Mouse (Mus musculus): ENCODE results near the gene Lrrc8a.

The Lrrc8a gene

DNA sequence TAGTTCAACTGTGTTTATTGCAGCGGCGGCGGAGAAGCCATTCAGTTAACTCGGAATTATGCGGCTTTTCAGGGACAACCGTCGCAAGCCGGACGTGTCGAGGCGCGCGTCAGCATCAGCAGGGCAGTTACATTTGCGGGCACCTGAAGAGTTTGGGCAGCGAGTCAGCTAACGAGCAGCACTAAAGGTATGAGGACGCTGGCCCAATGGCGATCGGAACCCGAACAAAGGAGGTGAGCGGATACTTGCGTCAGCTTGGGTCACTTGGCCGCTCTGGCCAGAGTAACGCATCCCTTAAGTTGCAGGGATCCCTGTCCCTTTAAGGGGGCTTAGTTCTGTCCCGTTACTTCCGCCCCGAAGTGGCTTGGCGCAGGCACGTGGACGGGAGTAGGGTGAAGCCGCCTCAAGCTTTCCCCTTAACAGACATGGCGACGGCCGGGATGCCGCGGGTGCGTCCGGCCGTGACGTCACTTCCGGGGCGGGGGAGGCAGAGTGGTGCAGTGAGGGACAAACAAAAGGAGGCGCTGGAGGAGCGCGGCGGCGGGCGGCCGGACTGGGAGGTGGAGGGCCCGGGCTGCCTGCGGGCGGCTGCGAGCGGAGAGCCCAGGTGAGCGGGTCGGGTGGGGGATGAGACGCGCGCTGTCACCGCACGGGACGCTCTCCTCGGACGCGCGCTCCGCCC, at the start of gene Lrrc8a:
Gene Lrrc8a, plus strand, starts transcription at position 517 of the 682 bp plus-strand sequence.
- in situ Hi-C loops (cut with MboI, MseI), result no loop called here

DNA sequence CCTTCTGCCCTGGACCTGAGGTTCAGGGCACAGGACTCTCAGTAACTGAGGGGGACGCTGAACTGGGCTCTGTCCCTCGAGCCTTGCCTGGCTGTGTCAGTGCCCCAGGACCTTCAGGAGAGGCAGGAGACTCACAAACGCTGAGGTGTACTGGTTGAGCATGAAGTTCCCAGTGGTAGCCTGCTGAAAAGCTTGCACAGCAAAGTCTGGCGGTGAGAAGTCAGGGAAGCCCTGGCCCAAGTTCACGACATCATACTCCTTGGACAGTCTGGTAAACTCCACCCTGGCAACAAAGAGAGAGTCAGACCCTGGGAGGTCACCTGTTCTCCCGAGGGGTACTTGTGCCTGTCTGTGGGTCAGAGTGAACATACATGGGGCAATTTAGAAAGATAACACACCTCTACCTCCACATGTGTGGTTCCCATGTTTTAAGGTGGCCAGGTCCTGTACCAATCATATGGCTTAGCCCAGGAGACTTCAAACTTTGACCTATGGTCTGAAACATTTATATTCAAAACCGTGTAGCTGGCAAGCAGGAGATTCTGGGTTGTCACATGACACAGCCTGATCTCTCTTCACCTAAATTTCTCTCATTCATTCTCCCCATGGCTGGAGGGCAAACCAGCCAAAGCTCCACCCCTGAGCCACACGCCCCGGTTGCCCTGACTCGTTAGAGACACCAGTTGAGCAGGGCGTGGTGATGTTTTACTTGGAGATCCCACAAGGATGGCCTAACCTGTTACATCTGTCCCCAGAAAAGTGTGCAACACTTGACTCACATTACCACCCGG, 45.5 kb upstream of the Lrrc8a start:
- in situ Hi-C loops (cut with MboI, MseI), result no loop called here

DNA sequence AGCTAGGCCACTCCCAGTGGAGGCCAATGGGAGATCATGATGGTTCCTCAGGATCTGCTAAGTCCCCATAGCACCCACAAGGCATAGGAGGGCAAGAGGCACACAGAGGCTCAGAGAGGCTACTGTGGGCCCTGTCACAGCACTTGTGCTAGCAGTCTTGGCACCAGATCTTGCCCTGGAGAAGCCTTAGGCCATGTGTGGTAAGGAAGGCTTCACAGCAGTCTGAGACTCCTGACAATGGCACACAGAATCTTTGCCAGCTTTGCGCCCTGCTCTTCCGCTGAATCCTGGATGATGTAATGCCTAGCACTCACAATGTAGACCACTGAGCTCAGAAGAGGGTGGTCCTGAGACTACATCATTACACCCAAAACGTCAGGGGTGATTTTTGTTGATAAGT, 42.9 kb upstream of the Lrrc8a start:
- in situ Hi-C loops (cut with MboI, MseI), result no loop called here

DNA sequence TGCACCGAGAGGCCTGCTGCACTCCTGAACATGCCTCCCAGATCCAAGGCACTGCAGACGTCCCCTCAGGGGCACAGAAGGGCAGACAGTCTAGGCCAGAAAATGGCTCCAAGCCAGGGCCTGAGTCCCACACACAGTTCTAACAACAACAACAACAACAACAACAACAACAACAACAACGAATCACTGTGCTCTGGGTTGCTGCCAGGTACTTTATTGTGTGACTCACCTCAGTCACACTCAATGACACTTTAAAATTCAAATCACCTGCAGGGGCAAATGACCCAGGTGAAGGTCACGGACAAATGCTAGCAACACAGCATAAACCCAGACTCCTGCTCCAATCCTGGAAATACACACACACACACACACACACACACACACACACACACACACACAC, 39.5 kb upstream of the Lrrc8a start:
- in situ Hi-C loops (cut with MboI, MseI), result no loop called here

DNA sequence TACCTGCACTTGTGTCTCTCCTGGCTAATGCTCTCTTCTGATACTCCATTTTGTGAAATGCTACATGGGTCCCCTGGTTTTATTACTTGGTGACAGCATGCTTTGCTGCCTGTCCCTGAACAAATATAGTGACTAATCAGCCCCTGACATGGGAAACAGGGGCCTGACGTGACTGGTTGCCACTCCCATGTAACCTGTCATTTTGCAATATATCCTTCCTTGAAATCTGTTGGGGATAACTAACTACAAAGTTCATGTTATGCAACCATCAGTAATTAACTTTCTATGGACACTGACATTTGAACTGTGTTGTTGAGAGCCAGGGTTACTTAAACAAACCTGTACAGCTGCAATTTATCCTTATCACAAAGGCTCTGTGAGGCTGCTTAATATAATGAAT, 37.5 kb upstream of the Lrrc8a start:
- in situ Hi-C loops (cut with MboI, MseI), result no loop called here

DNA sequence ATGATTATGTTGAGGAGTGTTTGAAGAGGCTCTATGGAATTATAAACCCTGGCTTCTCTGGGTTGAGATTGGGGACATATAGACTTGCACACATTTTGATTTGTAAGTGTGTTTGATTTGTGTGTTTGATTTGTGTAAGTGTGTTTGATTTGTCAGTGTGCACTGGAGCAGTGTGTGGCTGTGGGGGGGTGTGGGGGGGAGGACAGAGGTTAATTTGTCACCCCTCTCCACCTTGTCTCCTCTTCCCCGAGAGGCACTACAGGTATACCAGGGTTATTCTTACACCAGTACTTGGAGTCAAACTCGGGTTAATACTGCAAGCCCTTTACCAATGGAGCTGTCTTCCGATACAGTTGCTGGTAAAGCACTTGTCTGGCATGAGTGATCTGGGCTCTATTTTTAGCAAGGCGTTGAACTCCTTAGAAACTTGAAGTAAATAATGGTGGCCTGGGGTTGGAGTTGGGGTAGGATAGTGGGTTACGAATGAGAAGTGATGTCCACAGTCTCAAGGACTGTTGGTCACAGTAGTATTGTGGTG, 37.1 kb upstream of the Lrrc8a start:
- in situ Hi-C loops (cut with MboI, MseI), result no loop called here

DNA sequence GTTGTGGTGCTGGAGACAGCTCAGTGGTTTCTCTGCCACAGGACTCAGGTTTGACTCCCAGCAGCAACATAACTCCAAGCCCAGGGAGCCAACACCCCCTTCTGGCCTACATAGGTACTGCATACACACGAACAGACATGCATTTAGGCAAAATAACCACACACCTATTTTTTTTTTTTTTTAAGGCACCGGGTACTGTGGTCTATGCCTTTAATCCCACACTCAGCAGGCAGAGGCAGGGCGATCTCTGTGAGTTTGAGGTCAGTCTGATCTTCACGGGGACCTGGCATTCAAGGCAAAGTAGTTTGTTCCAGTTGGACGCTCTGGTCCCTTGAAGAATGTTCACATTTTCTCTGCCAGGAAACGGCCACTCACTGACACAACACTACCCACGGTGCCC, 34.1 kb upstream of the Lrrc8a start:
- in situ Hi-C loops (cut with MboI, MseI), result no loop called here

DNA sequence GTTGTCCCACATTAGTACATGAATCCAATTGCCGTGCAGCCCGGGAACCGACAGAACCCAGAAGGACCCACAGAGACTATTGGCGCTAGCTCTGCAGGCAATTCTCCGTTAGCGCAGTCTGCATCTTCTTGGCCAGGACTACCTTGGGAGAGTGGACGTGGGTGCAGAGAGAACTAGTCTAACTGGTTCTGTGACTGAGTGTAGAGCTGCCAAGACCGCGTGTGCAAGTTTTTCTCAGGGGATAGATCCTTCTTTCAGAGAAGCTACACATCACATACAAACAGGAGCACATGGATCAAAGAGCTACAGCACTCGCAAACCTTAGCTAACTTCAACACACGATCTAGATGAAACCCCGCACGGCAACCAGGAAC, 32.3 kb upstream of the Lrrc8a start:
- in situ Hi-C loops (cut with MboI, MseI), result loop anchor here (5.0 kb wide), 1 partner anchor 33 kb away; the partner anchor contains the start of gene Endog

DNA sequence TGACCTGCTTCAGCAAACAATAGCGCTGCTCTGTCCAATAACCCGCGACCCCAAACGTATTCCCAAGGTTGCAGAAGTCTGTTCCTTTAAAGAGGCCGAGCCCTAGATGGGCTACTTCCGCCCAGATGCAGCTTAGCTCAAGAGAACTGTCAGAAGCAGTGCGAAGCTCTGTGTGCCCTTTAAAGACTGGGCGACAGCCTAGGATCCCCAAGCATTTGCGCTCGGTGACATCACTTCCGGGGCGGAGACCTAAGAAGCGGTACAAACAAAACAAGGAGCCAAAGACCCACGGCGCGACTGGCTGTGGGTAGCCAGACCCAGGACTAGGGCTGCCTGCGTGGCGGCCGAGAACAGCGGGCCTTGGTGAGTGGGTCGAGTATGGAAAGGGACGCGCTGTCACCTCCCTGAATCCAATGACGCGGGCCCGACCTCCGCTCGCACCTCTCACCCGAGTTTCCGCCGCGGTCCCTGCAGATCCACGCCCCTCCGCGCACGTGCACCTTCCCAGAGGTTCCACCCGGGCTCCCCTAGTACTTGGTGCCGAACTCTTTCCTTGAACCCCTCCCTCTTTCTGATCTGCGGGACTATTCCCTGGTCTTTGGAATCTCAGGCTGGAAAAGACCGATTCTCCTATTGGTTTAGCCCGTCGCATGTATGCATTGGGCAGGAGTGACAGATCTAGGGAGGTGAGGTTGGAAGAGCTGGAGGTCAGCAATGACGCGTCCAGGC, 31.7 kb upstream of the Lrrc8a start, which contains the start of gene Kyat1:
Gene Kyat1, minus strand, starts transcription at position 219 of the 729 bp plus-strand sequence.
- in situ Hi-C loops (cut with MboI, MseI), result loop anchor here (5.0 kb wide), 1 partner anchor 33 kb away; the partner anchor contains the start of gene Endog

DNA sequence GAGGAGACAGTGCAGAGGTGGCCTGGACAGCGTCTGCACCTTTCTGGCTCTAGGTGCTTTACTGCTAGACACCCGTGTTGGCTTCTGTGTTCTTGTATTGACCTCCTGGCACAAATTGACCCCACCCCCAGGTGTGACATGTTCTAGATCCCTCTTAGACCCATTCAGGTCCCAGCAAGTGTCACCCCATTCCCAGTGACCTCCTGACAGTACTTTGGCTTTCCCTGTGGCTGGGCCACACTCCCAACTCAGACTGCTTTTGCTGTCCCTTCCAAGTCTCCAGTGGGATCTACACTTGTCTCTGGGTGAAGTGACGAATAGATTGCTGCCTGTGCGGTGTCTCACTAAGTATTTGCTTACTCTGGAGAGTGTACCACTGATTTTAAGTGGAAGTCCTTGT, 30.1 kb upstream of the Lrrc8a start:
- in situ Hi-C loops (cut with MboI, MseI), result loop anchor here (5.0 kb wide), 1 partner anchor 35 kb away; the partner anchor contains the start of gene Endog

DNA sequence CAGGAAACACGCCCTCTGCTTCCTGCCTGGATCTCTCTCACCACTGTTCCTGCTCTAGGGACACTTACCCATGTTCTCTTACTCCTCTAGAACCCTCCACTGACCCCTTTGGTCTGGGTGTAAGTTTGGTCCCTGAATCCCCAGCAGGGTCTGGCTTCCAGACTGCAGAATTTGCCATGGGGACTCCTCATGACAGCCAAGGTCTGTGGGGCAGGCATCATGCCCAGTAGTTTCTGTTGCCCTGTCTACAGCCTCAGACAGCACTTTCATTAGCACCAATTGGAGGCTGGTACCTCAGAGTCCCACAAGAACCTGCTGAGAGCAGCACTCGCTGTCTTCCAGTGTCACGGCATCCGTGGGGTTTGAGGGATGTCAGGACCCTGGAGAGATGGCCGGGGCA, 29.6 kb upstream of the Lrrc8a start:
- in situ Hi-C loops (cut with MboI, MseI), result loop anchor here (5.0 kb wide), 1 partner anchor 36 kb away; the partner anchor contains the start of gene Endog

DNA sequence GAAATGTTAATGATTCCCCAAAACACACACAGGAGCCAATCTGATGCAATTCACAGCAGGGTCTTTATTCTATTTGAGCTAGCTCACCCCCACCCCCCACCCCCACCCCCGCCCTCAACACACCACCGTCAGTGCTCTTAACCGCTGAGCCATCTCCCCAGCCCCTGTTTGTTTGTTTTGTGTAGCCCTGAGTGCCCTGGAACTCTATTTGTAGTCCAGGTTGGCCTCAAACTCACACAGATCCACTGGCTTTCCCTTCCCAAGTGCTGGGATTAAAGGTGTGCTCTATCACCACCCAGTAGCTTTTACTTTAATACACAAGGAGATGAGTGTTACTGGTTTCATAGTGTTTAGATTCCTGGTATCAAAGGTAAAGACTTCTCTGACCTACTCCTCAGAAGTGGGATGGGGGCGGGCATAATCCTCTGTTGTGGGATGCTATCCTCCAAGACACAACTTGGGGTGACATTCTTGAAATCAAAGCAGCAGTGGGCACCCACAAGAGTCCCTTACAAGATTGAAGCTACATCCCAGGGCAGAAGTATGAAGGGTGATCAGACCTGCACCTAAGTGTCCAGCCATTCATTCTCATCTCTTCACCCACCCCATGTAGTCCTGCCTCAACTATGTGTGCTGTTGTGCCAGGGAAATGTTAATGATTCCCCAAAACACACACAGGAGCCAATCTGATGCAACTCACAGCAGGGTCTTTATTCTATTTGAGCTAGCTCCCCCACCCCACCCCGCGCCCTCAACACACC, 25.9 kb upstream of the Lrrc8a start:
- in situ Hi-C loops (cut with MboI, MseI), result no loop called here

DNA sequence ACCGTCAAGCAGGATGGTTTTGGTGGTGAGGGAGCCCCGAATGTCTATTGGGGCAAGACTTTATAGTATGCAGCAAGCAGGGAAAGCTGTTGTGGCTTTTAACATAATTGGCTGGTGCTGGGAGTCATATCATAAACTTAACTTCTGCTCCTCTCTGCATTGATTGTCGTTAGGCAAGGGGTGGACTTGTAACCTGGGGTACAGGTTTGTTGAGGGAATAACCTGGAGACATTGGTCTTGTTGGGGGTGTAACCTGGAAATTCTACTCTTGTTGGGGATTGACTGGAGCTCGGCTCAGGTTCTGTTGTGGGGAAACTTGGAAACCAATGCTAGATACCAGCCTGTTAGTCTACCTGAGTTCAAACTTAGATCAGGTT, 25.4 kb upstream of the Lrrc8a start:
- in situ Hi-C loops (cut with MboI, MseI), result no loop called here

DNA sequence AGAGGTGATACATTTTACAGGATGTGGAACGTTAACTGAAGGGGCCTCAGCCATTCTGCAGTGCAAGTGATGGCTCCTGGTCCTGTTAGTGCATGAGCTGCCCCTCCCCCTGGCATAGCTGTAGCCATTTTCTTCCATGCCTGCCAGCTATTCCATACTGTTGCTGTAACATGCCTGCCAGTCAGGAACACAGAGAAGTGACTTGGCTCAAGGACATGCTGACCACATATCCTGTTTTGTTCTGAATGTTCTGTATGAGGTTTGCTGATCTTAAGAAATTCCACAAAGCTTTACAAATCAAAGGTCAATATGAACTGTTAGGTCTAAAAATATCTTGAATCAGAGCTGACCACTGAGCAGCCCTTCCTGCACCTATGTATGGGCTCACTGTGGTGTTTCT, 24.6 kb upstream of the Lrrc8a start:
- in situ Hi-C loops (cut with MboI, MseI), result no loop called here

DNA sequence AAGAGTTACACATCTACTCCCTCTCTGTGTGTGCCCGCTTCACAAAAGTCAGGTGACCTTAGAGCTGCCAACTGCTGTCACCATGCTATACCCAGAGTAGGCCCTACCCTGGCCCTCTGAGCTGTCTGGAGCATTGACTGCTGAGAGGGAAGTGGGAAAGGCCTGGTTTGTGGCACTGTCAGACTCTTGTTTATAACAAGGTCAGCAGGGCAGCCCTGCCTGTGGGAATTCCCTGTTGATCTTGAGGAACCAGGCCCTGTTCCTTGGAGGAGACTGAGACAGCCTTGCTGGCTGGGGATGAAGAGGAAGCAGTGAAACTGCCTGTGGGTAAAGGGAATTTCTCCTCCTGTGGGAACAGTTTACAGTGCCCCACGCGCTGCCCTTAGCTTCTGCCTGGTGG, 22.8 kb upstream of the Lrrc8a start:
- in situ Hi-C loops (cut with MboI, MseI), result no loop called here

DNA sequence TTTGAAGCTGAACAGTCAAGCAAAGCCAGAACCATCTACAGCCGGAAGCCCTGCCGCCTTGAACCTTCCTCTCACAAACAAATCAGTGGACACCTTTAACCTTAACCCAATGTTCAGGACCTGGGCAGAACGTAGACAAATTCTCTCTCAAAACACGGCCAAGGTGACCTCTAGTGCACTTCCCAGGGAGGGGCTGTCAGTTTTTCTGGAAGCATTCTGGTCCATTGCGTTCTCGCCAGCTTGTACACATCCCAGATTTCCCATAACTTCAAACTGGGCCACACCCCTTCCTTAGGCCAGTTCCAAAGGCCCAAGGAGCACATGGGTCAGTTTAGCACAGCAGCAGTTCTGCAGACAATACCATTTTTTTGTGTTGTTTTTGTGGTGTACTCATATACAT, 22.0 kb upstream of the Lrrc8a start:
- in situ Hi-C loops (cut with MboI, MseI), result no loop called here

DNA sequence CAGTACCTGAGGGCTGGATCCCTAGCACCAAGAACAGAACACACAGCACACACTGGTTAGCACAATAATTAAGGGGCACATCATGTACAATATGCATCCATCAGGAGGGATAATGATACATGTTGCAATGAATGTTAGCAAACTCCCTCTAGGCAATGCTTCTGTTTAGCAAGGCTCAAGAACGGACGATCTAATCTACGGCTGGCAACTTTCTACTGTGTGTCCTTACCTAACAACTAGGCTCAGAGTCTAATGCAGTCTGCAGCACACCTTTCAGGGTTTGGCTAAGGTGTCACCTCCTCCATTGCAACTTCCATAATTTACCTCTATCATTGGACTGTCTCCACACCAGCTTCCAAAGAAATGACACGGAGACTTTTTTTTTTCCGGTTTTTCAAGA, 21.2 kb upstream of the Lrrc8a start:
- in situ Hi-C loops (cut with MboI, MseI), result no loop called here

DNA sequence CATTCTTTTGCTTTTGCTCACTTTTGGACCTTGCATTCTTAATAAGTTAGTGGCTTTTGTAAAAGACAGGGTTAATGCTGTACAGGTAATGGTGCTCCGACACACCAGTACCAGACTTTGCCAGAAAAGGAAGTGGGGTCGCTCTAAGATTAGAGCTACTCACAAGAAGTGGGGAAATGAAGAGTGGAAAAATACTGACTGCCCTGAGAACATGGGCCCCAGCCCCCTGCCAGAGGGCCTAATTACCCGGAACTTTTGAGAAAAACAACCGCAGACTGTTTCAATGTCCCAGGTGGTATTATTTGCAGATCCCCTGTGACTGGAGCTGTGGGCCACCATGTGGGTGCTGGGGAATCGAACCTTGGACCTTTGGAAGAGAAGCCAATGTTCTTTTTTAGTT, 1.9 kb upstream of the Lrrc8a start:
- in situ Hi-C loops (cut with MboI, MseI), result no loop called here

DNA sequence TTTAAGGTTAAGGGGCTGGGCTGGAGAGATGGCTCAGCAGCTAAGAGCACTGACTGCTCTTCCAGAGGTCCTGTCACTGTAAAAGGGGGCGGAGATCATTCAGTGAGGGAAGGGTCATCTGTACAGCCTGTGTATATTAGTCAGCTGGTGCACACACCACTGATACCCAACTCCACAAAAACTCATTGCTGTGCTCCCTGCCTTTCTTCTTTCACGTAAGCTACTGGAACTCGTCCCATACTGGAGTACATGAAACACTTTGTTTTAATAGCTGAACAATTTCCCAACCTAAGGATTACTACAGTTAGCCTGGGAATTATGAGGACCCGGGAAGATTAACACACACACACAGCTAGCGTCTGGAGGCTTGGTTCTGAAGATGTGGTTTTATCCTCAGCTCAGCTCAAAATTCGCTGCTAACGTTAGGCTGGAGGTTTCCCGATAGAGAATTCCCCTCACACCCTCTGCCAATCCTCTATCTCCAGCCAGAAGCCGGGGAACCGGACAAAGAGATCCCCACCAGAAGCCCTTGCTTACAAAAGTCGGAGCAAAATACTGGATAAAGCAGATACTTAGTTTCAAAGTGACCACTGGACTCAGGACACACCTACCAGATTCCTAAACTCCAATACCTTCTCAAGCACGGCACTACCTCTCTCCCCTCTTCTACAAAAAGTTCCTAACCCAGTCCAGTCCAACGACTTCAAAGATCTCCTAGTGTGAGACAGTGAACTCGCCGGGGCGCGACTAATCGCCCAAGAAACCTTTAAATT, 903 bp upstream of the Lrrc8a start:
- in situ Hi-C loops (cut with MboI, MseI), result no loop called here

DNA sequence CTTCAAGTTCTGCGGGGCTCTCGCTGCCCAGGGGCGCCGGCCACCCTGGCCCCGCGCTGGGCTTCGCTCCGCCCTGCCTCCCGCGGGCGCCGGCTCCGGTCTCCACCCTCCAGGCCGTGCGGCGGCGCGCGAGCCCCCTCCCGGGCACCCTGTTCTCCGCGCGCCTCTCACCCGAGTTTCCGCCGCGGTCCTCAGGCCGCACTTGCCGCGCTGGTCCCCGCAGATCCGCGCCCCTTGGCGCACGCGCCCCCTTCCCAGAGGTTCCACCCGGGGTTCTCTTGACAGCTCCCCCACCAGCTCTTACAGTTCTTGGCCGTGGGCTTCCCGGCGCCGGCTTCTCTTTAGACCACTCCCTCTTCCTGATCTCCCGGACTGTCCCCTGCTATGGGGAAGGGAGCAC, 366 bp downstream of the Lrrc8a start:
- in situ Hi-C loops (cut with MboI, MseI), result no loop called here
